Mouse (Mus musculus): ENCODE data around the gene Kdm4a.

Kdm4a gene

DNA sequence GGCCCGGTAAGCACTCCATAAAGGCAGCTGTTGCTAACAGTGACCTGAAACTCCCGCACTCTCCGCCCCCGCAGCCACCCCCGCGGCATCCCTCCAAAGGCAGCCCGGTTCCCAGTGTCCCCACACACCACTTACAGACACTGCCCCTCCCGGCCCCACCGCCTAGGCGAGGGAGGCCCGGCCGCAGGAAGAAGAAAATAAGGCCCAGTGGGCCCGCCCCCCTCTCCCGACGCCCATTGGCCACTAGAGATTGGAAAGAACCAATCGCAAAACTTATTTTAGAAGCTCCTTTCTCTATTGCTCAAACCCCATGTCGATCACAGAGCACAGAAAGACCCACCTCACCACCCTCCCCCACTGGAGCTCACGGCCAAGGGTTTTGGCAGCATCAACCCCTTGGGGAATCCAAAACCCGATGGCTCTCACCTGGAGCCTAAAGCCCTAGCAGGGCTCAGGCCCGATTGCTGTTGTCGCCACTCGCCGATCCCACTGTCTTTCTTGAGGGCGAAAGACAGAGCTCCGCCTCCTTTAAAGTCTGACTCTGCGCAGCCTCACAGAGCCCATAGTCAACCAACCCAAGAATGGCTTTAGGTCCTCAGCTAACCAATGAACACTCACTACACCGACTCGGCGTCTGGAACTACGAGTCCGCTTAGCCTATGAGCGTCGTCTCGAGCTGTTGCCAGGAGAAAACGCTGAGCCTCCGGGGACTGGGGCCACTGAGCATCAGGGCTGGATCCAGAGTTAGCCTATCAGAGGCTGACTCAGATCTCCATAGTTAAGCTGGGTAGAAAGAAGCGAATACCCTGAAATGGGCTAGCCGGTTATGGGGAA, at the start of gene Kdm4a:
Gene Kdm4a (minus strand): TSS at position 577 of the 834 bp plus-strand sequence.
- peak; percentile 81 for DNase-seq

DNA sequence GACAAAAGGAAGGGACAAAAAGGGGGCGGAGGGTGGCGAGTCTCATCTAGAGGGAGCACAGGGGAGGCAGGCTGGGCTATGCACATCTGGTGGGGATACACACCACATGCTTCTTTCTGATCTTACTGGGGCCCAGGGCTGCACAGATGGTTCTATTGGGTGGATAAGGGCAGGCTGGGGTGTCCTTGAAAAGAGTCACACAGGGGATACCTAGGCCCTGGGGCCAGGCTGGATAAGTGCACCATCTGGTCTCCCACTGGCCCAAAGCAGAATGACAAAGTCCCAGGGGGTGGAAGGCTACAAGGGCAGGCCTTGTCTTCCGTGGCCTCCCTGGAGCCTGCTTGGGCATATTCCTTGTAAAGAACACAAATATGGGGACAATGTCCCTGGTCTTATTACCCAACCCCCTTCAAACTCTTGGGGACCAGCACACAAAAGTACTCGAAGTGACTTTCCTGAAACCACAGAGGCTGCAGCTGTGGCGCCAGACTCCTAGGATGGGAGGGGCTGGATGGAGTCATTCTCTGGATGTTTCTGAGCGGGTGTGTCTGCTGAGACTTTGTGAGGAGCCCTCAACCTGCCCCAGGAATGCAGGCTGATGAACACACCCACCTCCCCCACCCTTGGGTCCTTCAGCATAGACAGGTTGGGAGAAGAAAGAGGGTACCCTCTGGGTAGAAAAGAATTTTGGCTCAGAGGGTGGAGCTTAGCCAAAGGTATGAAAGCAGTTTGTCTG, 49.4 kb upstream of the Kdm4a start:
- DNase-seq = no peak

DNA sequence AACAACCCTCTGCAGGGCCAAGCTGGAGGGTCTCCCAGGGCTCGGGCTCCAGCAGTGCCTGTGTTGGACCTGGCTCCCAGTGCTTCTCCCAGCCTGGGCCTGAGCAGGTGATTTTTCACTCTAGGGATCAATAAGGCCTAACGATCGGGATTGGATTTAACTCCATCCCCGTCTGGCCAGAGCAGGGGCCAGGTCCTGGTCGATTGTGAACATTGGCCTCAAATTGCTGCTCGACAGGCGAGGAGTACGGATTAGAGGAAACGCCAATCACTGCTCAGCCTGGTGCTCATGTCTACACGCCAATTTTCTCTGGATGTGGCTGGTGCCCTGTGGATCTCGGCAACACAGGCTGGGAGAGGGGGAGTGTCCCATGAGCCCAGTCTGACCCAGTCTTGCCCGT, 47.6 kb upstream of the Kdm4a start:
- DNase-seq = no peak

DNA sequence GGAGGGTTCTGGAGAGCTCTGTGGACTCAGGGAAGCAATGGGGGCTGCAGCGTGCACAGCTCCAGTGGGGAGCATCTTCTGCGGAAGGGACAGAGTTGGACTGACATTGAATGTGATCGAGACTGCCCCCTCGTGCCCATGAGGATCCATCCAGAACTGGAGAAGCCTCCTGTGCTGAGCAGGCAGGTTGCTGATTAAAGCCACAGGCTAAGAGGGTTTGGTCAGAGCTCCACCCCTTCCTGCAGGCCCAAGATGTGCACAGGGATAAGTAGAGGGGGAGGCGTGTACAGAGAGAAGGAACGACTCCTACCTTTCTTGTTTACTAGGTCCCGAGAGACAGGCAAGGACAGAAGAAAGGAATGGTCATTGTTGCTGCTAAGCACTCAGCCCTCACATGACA, 41.4 kb upstream of the Kdm4a start:
- no peak for DNase-seq

DNA sequence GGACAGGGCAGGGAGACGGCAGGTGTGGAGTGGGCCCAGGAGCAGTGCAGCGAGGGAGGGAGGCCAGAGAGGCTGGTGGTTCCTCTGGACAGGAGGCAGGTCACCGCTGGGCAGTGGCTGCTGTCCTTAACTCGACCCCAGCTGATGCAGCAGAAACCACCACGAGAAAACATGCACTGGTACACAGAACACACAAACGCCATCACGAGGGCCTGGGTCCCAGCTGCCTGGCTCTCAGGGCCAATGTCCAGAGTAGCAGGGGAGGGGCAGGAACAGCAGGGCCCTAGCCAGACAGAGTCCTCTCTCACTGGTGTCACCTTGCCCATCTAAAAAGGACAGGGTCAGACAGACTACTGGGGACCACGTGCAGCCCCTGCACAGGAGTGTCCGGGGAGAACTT, 40.9 kb upstream of the Kdm4a start:
- DNase-seq = no peak

DNA sequence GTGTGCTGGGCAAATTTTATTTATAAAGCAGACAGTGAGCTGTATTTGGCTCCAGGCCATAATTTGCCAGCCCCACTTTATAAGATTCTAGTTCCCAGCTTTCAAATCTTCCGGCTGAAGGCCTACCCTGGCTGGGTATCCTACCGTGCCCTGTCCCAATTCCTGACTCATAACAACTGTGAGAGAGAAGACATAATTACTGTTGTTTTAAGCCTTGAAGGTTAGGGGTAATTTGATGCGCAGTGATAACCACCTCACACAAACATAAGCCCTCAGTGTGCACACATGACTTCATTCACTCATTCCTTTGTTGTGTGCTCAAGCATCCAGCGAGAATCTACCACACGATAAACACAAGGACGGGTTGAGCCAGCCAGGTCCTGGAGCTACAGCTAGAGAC, 39.6 kb upstream of the Kdm4a start:
- DNase-seq = no peak

DNA sequence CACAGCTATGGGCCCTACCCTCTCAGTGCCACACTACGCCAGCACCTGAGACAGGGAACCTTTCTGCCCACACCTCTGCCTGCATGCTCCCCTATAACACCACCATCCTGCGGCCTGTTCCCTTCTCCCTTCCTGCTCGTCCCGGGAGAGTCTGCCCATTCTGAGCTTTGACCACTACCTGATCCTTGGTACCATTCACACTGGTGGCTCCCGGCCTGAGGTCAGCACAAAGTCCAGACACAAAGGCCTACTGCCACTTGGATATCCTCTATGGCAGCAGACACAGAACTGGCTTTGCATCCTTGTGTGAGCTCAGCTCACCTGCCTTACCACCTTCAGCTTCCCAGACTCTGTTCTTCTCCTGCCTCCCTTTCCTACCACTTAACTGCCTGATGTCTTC, 38.7 kb upstream of the Kdm4a start:
- no peak for DNase-seq

DNA sequence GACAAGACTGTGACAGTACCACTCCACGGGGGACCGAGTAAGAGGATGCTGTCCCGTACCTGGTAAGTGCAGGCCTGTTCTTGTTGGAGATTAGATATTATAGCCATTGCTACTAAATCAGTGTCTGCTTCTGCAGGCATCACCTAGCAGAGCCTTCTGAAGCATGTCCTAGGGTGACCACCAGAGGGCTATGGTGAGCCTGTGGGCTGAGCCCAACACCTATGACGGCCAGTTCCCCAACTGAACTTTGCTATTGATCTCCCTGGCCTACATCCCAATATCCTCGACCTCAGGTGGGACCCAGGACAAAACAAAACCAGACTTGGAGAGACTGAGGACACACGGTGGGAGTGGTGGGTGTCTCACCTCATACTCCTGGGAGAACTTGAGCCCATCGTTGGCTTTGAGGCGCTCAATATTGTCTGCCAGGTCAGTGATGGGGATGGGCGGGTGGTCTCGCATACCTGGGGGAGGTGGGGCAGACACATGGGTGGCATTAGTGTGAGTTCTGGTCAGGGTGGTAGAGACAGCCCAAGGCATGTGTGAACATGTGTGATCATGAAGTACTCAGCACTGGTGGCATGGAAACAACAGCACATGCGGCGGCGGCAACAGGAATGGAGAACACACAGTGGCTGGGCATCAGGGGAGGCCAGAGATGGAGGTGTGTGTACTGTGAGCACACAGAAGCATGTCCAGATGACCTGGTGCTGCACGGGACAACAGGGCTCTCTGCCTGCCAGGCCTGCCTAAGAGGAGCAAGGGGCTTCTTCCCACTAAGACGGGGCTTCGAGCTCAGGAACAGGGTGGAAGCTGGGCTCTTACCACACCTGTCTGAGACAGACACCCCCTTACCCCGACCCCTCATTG, 37.1 kb upstream of the Kdm4a start:
- DNase-seq = peak; percentile 63

DNA sequence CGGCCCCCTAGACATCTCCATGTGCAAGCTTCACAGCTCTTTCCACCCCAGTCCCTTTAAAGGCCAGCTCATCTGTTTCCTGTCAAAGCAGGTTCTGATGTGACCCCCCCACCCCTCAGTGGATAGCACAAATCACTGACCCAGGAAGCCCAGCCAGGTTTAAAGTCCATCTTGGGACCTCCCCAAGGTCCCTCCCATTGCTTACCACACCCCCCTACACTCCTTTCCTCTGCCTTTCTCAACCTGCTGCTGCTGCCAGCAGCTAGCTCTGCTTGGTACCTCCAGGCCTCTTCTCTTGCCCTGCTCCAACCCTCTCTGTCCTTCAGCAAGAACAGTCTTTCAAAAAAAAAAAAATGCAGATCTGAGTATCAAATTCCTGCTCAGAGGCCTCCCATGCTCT, 35.0 kb upstream of the Kdm4a start:
- no peak for DNase-seq

DNA sequence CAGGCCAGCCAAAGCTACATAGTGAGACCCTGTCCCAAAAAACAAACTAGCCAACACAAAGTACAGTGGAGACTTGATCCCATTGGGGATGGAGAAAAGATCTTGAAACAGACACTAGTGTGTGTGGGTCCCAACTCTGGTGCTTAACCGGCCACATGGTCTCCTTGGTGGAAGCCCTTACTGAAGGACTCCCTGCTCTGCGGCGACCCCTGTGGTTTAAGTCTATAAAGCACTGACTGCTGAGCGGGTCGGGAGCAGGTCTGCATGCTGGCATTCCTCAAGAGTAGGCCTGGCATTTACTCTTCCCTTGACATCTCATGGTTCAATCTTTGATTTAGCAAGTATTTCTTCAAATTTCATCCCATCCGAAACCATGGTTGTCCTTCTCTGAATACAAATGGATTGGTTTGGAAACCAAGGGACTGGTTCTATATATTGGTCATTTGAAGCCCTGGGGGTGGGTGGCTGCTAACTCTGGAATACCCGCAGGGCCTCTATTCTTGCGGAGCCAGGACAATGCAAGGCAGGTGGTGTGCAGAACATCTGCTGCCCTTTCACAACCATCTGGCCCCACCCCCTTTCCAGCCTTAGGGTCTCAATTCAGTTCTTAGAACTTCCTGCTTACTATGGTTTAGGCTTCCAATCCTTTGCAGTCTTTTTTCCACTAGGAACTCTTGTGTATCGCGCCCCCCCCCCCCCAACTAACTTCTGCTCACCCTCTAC, 27.2 kb upstream of the Kdm4a start:
- no peak for DNase-seq

DNA sequence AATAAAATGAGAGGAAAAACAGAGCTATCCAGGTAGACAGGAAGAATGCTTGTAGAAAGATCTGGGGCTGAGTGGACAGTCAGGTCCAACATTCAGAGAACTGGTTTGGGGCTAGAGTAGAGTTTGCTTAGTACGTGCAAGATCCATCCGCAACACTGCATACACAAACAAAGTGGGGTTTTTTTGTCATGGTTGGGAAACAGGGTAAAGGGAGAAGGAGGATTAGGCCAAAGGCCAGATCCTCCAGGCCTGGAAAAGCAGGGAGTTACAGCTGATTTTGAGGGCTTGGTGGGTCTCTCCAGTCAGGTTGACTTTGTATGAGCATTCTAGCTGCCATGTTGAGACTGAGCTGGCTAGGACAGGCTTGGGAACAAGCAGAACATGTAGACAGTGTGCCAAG, 26.1 kb upstream of the Kdm4a start:
- no peak for DNase-seq

DNA sequence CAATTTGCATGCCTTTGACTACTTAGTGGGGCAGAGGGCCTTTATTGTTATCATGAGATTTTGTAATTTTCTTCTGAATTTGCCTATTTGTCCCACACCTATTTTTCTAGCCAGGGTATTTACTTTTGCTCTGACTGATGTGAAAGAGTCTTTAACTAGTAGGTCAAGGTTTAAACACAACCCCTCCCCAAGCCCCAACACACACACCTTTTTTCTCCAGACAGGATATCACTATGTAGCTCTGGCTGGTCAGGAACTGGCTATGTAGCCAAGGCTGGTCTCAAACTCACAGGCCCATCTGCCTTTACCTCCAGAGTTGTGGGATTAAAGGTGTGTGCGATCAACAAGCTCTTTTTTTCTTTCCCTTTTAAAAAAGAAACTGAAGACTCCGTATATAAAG, 19.2 kb upstream of the Kdm4a start:
- no peak for DNase-seq

DNA sequence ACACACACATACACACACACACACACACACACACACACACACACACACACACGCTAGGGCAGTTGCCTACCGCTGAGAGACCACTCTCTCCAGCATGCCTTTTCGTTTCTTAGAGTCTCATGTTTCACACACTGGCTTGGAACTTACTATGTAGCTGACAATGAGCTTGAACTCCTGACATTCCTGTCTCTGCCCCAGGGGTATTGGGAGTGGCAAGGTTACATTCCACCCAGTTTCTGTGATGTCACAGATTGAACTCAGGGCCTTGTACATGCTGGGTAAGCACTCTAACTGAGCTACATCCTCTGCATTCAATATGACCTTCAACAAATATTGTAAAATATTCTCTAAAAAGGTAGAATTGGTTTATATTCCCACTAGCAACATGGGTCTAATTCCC, 18.8 kb upstream of the Kdm4a start:
- DNase-seq = no peak

DNA sequence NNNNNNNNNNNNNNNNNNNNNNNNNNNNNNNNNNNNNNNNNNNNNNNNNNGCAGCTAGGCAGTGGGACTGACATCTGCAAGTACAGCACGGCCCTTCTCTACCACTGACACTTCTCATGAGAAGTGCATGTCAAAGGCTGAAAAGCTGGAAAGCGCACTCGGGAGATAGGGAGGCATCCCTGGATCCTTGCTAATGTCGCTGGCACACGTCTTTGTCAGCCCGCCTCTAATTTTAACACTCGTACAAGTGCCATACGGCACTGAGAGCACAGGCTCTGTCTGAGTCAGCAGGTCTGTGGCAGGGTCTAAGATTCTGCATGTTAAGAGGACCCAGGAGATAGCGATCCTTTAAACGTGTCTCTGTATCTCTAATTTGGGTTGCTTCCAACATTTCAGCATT, 16.3 kb upstream of the Kdm4a start:
- no peak for DNase-seq

DNA sequence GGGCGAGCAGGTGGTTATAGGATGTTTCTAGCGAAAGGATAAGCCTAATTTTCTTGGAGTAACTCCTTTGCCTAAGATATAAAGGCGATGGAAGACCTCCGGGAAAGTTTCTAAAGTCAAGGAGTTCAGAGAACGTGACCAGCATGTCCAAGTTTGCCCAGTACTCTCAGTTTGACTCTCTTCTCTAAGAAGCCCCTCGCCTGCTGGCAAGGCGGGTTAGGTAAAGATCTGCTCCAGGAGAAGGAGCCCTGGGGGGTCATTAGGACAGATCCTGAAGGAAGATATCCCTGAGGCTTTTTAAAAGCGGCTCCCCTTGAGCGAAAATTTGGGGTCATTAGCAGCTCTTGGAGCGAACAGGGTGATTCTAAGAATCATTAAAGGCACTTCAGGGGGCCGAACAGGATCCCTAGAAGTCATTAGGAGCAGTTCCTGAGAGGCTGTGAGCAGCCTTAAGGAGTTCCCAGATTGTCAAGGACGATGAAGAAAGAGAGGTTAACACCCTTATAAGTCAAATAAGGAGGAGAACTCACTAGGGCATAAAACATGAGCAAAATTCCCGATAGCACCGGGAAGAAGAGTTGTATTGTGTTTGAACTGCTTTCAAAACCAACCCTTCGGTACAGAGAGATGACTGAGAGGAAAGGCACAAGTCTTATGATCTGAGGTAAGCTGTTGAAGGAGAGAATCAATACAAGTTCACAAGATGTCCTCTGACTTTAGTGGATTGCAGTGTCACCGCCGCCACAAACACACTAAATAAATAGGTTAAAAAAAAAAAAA, 648 bp upstream of the Kdm4a start:
- DNase-seq = no peak

DNA sequence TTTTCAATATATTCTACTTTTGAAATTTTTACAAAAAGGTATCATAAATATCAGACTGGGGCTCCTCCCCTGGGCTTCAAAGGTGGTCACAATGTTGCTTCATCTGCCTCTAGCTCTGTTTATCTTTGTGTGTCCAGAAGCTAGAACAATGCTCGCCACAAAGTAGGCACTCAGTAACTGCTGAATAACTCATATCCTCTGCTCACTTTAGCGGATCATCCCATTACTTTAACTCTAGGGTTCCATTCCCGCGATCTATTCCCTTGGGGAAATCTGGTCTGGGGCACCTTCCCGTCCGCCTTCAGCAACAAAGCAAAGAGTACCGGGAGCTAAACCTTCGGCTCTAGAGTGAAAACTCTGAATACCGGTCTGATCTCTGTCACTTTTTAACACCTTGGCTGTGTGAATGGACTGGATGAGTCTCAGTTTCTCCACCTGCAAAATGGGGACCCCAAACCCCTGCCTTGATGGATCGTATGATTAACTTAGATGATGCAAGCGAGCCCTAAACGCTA, 834 bp downstream of the Kdm4a start:
- DNase-seq = no peak

DNA sequence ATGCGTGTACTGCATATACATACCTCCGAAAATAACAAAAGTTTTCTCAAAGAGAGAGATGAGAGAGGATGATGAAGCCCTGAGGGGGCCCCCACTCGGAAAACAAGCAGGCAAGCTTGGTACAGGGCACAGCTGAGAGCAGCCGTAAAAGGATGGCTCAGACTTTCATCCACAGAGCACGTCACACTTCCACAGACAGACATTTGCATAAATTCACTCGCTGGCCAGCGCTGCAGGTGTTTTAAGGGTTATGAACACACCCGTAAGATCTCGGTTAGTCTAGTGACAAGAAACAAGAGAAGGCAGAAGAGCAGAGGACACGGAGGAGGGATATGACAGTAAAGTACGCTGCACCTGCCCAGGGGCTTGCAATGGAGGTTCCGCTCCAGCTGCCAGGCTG, 7.4 kb downstream of the Kdm4a start:
- DNase-seq = no peak

DNA sequence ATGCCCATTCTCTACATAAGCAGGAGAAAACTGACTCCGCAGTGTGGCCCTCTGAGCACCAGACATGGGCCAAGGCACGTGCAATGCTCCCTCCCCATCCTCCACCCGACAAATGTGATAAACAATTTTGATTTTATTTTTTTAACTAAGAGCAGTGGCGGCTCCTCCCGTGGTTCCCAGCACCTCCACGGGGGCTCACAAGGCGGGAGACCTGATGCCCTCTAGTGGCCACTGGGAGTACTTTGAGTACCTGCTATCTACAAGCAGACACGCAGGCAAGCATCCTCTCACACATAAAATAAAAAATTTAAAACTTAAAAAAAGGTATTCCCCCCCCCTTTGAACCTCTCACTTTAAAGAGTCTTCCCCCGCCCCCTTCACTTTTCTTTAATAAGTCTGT, 8.8 kb downstream of the Kdm4a start:
- DNase-seq = no peak

DNA sequence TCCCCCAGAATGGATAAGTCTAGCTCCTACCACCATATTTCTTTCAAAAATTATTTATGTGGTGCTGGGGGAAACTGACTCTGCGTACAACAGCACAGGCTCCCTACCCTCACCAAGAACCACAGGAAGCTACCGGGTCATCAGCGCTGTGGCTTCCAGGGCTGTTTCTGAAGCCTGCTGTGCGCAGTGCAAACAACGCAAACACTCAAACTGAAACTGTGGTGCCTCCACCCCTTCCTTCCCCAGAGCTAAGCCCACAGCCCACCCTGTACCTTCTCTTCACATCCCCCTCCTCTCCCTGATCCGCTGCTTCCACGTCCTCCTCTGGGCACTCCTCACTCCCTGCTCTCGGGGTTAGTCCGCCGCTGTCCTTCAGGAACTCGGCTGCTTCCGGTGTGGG, 17.7 kb downstream of the Kdm4a start:
- no peak for DNase-seq

DNA sequence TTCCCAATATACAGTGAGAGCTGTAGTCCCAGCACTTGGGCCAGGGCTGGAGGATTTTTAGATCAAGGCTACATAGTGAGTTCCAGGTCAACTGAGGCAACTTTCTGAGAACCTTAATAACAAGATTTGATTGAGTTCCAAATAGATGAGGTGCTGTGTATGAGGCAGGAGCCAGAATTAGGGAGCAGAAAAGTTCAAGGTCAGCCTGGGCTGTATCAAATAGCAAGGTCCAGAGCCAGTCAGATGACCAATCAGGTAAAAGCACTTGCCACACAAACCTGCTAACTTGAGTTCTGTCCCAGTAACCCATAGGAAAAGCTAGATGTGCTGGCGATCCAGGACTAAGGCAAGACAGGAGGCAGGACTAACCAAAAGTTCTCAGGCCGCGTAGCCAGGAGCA, 22.2 kb downstream of the Kdm4a start:
- no peak for DNase-seq

DNA sequence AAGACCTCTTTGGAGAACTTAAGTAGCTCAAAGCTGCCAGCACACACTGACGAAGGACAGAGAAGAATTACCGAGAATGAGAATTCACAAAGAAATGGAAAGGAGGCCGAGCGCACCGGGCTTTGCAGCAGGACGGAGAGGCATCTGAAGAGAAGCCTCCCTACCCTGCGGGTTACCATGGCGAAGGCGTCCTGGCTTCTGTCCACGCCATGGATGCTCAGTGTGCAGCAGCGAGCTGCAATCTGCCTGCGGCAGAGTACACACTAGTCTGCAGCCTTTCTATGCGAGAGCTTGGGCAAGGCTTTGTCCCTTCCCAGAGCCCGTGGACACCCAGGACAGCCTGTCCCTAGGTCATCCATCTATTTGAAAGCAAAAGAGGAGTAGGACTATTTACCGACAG, 23.3 kb downstream of the Kdm4a start:
- no peak for DNase-seq

DNA sequence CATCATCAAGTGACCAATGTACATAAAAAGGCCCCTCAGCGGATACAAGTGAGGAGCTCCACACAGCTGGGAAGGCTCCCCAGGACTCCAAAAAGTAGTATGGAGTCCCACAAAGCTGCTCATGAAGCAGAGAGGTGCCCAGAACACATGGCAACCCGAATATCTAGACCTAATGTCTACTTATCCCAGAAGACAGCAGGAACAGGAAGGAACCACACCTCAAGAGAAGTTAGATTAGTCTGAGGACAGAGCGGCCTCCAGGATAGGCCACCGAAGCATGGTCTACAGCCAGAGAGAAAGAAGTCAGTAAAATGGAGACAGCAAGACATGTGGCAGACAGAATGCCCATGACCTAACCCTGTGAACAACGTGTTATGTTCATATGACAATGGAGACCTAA, 25.0 kb downstream of the Kdm4a start:
- DNase-seq = no peak
